7 mouse cellular contexts compared by ENCODE assay signal in genomic region chr13:40730651-40731178, GRCm38 (mm10). TPM values are rescaled to one million over a fixed set of nuclear protein-coding genes. Genes with fewer than 3 reads are reported as not detected.
A peak's percentile ranks its signal among the peaks of the same experiment; 100 is the strongest.
DNase-seq lines count a peak whose midpoint lies in the region; ATAC-seq lines count a peak whose summit lies in the region.

No protein-coding gene starts in this region.

- H3K4me2 ChIP-seq in limb, embryonic 15.5 days, result peak overlapping the region; percentile 72
- peak overlapping the region; percentile 71 for H3K4me2 ChIP-seq in neural tube, embryonic 11.5 days (ENCODE audit: low read depth)

- peaks cover 46% of the 10 kb centered on the region for H3K4me1 ChIP-seq in limb, embryonic 15.5 days
- H3K4me1 ChIP-seq in neural tube, embryonic 11.5 days (ENCODE audit: control insufficient read depth, insufficient read depth, low read length), result no peaks in the 10 kb centered on the region; the same call in 1 of the 2 replicates

- 0 out of 2 replicates have a peak, but pooled peaks have one; percentile 45 for ATAC-seq in limb, embryonic 15.5 days (ENCODE audit: insufficient number of reproducible peaks, low FRiP score, low TSS enrichment, low read depth)
- ATAC-seq in neural tube, embryonic 11.5 days (ENCODE audit: insufficient read depth, low FRiP score, low TSS enrichment), result peak; percentile 65
- no peak for ATAC-seq in megakaryocyte-erythroid progenitor cell, adult 5-6 weeks (replicated peaks; ENCODE audit: low FRiP score, low TSS enrichment, poor library complexity, severe bottlenecking)

- H3K27me3 ChIP-seq in limb, embryonic 15.5 days, result peaks cover 71% of the 10 kb centered on the region
- H3K27me3 ChIP-seq in neural tube, embryonic 11.5 days (ENCODE audit: control insufficient read depth, insufficient read depth, low read length), result peaks cover 77% of the 10 kb centered on the region

- no peaks in the 10 kb centered on the region for H3K36me3 ChIP-seq in limb, embryonic 15.5 days
- no peaks in the 10 kb centered on the region for H3K36me3 ChIP-seq in neural tube, embryonic 11.5 days (ENCODE audit: control insufficient read depth, insufficient read depth, low read length)

- intact Hi-C loops in heart, postnatal 14 days (cut with DNase I), result no loop called here

- under 1% methylated on average over 38 of the region's 41 CpGs for WGBS in limb, embryonic 15.5 days
- under 1% methylated on average over 32 of the region's 41 CpGs for WGBS in neural tube, embryonic 11.5 days

- H3K4me3 ChIP-seq in limb, embryonic 15.5 days, result peak overlapping the region; percentile 51
- H3K4me3 ChIP-seq in neural tube, embryonic 11.5 days (ENCODE audit: low read depth, low read length), result peak overlapping the region; percentile 53

- H3K9ac ChIP-seq in limb, embryonic 15.5 days, result peak overlapping the region; percentile 37
- peak overlapping the region; percentile 89 for H3K9ac ChIP-seq in neural tube, embryonic 11.5 days (ENCODE audit: low read length)

- H3K9me3 ChIP-seq in limb, embryonic 15.5 days, result no peaks in the 10 kb centered on the region
- H3K9me3 ChIP-seq in neural tube, embryonic 11.5 days (ENCODE audit: control insufficient read depth, low read length), result no peaks in the 10 kb centered on the region

- peak overlapping the region; percentile 85 for H3K27ac ChIP-seq in limb, embryonic 15.5 days
- peak overlapping the region; percentile 95 for H3K27ac ChIP-seq in neural tube, embryonic 11.5 days (ENCODE audit: low read depth, low read length)

- DNase-seq in 3134 (ENCODE audit: extremely low read depth, insufficient read length, low spot score) (peak; percentile 95), 3T3-L1 (ENCODE audit: low read depth, low spot score) (peak; percentile 90)
- peak; percentile 88 for DNase-seq in embryo, embryonic 11 days
- peak; percentile 34 to 47 for DNase-seq in heart, postnatal 14 days
- peak; percentile 87 for DNase-seq in neural tube, embryonic 11.5 days (ENCODE audit: low spot score)

RNA-seq across cellular contexts. Expression of gene Tfap2a, which starts 7.5 kb away (rescaled TPM):
- total RNA-seq in heart, postnatal 14 days (2021), result under 1 TPM; 0.22 to 0.26 TPM
- polyA plus RNA-seq in limb, embryonic 15.5 days (2015; fragmentation: Nextera tagmentation; extraction: Ambion mirVana), result 12.8 and 14.8 TPM in 2 replicates
- 12.9 and 13.7 TPM in 2 replicates for polyA plus RNA-seq in neural tube, embryonic 11.5 days (2014; fragmentation: Nextera tagmentation; extraction: Ambion mirVana)
- not detected in 2 replicates for total RNA-seq in megakaryocyte-erythroid progenitor cell, adult 5-6 weeks (2014; fragmentation: Nextera tagmentation)
- not detected in 2 replicates for total RNA-seq in megakaryocyte-erythroid progenitor cell, adult 5-6 weeks (2017)

Comparison
In these comparisons a context has a peak if more than half of its experiments do, and no peak if none do; other contexts are left out.
1. DNase-seq: peak in every context shown above with its lines; median percentile 95 in 3134; 90 in 3T3-L1; 88 in embryo, embryonic 11 days; 87 in neural tube, embryonic 11.5 days; 40 in heart, postnatal 14 days.